Mouse (Mus musculus): ENCODE data around the gene Ubl3. TPM values are rescaled to one million over a fixed set of nuclear protein-coding genes. Genes with fewer than 3 reads are reported as not detected.

Ubl3 gene
- polyA plus RNA-seq, 1 experiment: 19.1 TPM

DNA sequence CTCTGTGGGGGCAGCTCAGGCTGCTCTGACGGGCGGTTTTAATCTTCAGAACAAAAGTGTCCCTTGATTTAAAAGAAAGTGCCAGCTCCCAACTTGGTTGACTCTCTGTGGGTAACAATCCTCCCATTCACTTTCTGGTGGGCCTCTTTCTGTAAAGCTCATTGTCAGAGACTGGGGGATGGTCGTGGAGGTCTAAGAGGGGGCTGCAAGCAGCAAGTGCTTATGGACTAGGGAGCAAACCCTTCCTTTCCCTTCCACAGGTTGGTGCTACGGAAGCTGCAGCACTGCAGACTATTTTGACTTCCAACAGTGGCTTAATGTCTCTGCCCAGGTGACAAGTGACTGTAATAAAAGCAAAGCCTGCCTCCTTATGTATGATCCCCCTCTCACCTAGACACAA lies 41.0 kb upstream of the Ubl3 start:
- Histone ChIP-seq H3K79me2 (ENCODE audit: control insufficient read depth, insufficient read depth) (no peaks in the 10 kb centered on the region), H3ac (ENCODE audit: control insufficient read depth, insufficient read length, low read depth) (no peak overlapping the region), H3K27me3 (ENCODE audit: control insufficient read depth, insufficient read depth, insufficient read length) (no peaks in the 10 kb centered on the region), H3K79me3 (ENCODE audit: low read depth) (no peaks in the 10 kb centered on the region), H3K4me3 (ENCODE audit: insufficient read depth, poor library complexity, severe bottlenecking) (no peak overlapping the region), H3K36me3 (ENCODE audit: control insufficient read depth, insufficient read depth) (no peaks in the 10 kb centered on the region)
- TF ChIP-seq CEBPB (IDR thresholded peaks at IDR 0.05; ENCODE audit: low read depth) (no peak), FOSL1 (IDR thresholded peaks at IDR 0.05; ENCODE audit: insufficient read depth, low read length, poor library complexity, severe bottlenecking) (no peak), USF1 (IDR thresholded peaks at IDR 0.05; ENCODE audit: low read depth) (no peak), MYOD1 (IDR thresholded peaks at IDR 0.05; ENCODE audit: control insufficient read depth, insufficient read length, low read depth) (no peak), CTCF (IDR thresholded peaks at IDR 0.05; ENCODE audit: control insufficient read depth, insufficient read depth, insufficient read length) (no peak), MAX (IDR thresholded peaks at IDR 0.05) (no peak), MYOG (IDR thresholded peaks at IDR 0.05; ENCODE audit: control insufficient read depth, extremely low read depth, insufficient read length) (no peak)

DNA sequence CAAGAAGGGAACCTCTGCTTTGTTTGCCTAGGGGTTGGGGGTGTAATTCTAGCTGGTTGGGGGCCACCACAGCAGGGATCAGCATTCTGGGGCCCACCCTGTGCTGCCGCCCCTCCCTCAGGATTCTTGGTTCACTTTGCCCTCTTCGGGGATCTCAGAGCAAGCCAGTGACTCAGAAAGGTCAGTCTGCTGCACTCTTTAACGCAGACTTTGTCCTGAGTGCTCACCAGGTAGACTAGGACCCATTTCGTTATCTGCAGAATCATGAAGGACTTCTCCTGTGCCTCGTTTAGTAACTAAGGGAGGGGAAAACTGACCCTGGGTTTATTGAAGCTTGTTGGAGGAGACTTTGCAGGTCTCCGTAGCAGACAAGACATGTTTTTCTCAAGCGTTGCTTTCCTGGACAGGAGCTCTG lies 38.9 kb upstream of the Ubl3 start:
- H3K79me2 ChIP-seq (ENCODE audit: control insufficient read depth, insufficient read depth): no peaks in the 10 kb centered on the region
- H3ac ChIP-seq (ENCODE audit: control insufficient read depth, insufficient read length, low read depth): no peak overlapping the region
- no peaks in the 10 kb centered on the region for H3K79me3 ChIP-seq (ENCODE audit: low read depth)
- no peak overlapping the region for H3K4me3 ChIP-seq (ENCODE audit: insufficient read depth, poor library complexity, severe bottlenecking)
- no peak for TF ChIP-seq MAX (IDR thresholded peaks at IDR 0.05)
- no peak for TF ChIP-seq FOSL1 (IDR thresholded peaks at IDR 0.05; ENCODE audit: insufficient read depth, low read length, poor library complexity, severe bottlenecking)
- no peak for TF ChIP-seq CEBPB (IDR thresholded peaks at IDR 0.05; ENCODE audit: low read depth)
- no peak for TF ChIP-seq CTCF (IDR thresholded peaks at IDR 0.05; ENCODE audit: control insufficient read depth, insufficient read depth, insufficient read length)
- no peak for TF ChIP-seq MYOD1 (IDR thresholded peaks at IDR 0.05; ENCODE audit: control insufficient read depth, insufficient read length, low read depth)
- no peaks in the 10 kb centered on the region for H3K27me3 ChIP-seq (ENCODE audit: control insufficient read depth, insufficient read depth, insufficient read length)
- H3K36me3 ChIP-seq (ENCODE audit: control insufficient read depth, insufficient read depth): no peaks in the 10 kb centered on the region

DNA sequence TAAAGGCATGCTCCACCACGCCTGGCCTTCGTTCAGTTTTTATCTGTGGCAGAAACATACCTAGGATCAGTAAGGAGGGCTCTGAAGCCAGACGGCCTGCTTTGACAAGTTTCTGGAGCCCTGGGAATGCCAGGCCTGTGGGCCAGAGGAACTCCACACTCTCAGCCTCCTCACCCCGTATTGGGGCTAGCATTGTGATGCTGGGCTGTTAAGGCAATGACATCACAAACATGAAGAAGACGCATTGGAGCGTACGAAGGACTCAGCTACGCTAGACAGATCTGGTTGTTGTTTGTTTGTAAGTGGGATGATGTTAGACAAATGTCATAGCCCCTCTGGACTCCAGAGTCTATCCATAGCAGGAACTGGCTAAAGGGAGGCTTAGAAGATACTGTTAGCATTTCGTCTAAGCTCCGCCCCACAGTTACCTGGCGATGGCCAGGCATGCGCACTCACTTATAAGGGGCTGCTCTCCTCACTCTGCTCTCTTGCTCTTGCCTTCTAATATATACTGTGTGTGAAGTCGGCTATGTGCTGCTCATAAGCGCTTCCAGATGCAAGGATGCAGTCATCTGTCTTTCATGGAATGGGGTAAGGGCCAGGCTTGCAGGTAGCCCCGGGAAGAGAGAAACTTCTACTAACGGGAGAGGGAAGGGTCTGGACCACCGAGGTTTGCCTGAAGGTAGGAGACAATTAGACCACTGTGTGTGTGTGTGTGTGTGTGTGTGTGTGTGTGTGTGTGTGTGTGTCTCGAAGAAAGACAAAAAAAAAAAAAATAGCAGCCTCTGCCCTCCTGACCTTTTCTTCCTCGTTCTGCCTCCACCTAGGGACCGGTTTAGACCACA lies 38.2 kb upstream of the Ubl3 start:
- H3K36me3 ChIP-seq (ENCODE audit: control insufficient read depth, insufficient read depth): no peaks in the 10 kb centered on the region
- H3ac ChIP-seq (ENCODE audit: control insufficient read depth, insufficient read length, low read depth): no peak overlapping the region
- H3K79me2 ChIP-seq (ENCODE audit: control insufficient read depth, insufficient read depth): no peaks in the 10 kb centered on the region
- no peaks in the 10 kb centered on the region for H3K79me3 ChIP-seq (ENCODE audit: low read depth)
- no peaks in the 10 kb centered on the region for H3K27me3 ChIP-seq (ENCODE audit: control insufficient read depth, insufficient read depth, insufficient read length)
- TF ChIP-seq FOSL1 (IDR thresholded peaks at IDR 0.05; ENCODE audit: insufficient read depth, low read length, poor library complexity, severe bottlenecking): no peak
- TF ChIP-seq CTCF (IDR thresholded peaks at IDR 0.05; ENCODE audit: control insufficient read depth, insufficient read depth, insufficient read length): no peak
- TF ChIP-seq MYOD1 (IDR thresholded peaks at IDR 0.05; ENCODE audit: control insufficient read depth, insufficient read length, low read depth): no peak
- TF ChIP-seq USF1 (IDR thresholded peaks at IDR 0.05; ENCODE audit: low read depth): no peak
- no peak for TF ChIP-seq CEBPB (IDR thresholded peaks at IDR 0.05; ENCODE audit: low read depth)
- no peak for TF ChIP-seq MAX (IDR thresholded peaks at IDR 0.05)
- no peak for TF ChIP-seq MYOG (IDR thresholded peaks at IDR 0.05; ENCODE audit: control insufficient read depth, extremely low read depth, insufficient read length)
- H3K4me3 ChIP-seq (ENCODE audit: insufficient read depth, poor library complexity, severe bottlenecking): no peak overlapping the region

GRCm38 (mm10) chr5:148588987-148589386 lies 36.4 kb upstream of the Ubl3 start:
- H3K79me2 ChIP-seq (ENCODE audit: control insufficient read depth, insufficient read depth): no peaks in the 10 kb centered on the region
- no peaks in the 10 kb centered on the region for H3K36me3 ChIP-seq (ENCODE audit: control insufficient read depth, insufficient read depth)
- H3K27me3 ChIP-seq (ENCODE audit: control insufficient read depth, insufficient read depth, insufficient read length): no peaks in the 10 kb centered on the region
- no peak overlapping the region for H3K4me3 ChIP-seq (ENCODE audit: insufficient read depth, poor library complexity, severe bottlenecking)
- H3K79me3 ChIP-seq (ENCODE audit: low read depth): no peaks in the 10 kb centered on the region
- TF ChIP-seq FOSL1 (IDR thresholded peaks at IDR 0.05; ENCODE audit: insufficient read depth, low read length, poor library complexity, severe bottlenecking) (no peak), MYOG (IDR thresholded peaks at IDR 0.05; ENCODE audit: control insufficient read depth, extremely low read depth, insufficient read length) (no peak), USF1 (IDR thresholded peaks at IDR 0.05; ENCODE audit: low read depth) (no peak), CEBPB (IDR thresholded peaks at IDR 0.05; ENCODE audit: low read depth) (no peak), MAX (IDR thresholded peaks at IDR 0.05) (no peak), MYOD1 (IDR thresholded peaks at IDR 0.05; ENCODE audit: control insufficient read depth, insufficient read length, low read depth) (no peak), CTCF (IDR thresholded peaks at IDR 0.05; ENCODE audit: control insufficient read depth, insufficient read depth, insufficient read length) (no peak)
- no peak overlapping the region for H3ac ChIP-seq (ENCODE audit: control insufficient read depth, insufficient read length, low read depth)

- H3ac ChIP-seq (ENCODE audit: control insufficient read depth, insufficient read length, low read depth): no peak overlapping the region
- H3K4me3 ChIP-seq (ENCODE audit: insufficient read depth, poor library complexity, severe bottlenecking): no peak overlapping the region
- no peaks in the 10 kb centered on the region for H3K27me3 ChIP-seq (ENCODE audit: control insufficient read depth, insufficient read depth, insufficient read length)
- no peaks in the 10 kb centered on the region for H3K79me3 ChIP-seq (ENCODE audit: low read depth)
- no peaks in the 10 kb centered on the region for H3K79me2 ChIP-seq (ENCODE audit: control insufficient read depth, insufficient read depth)
- TF ChIP-seq FOSL1 (IDR thresholded peaks at IDR 0.05; ENCODE audit: insufficient read depth, low read length, poor library complexity, severe bottlenecking): no peak
- no peak for TF ChIP-seq MAX (IDR thresholded peaks at IDR 0.05)
- TF ChIP-seq CEBPB (IDR thresholded peaks at IDR 0.05; ENCODE audit: low read depth): no peak
- no peak for TF ChIP-seq MYOG (IDR thresholded peaks at IDR 0.05; ENCODE audit: control insufficient read depth, extremely low read depth, insufficient read length)
- no peak for TF ChIP-seq USF1 (IDR thresholded peaks at IDR 0.05; ENCODE audit: low read depth)
- no peak for TF ChIP-seq MYOD1 (IDR thresholded peaks at IDR 0.05; ENCODE audit: control insufficient read depth, insufficient read length, low read depth)
- no peak for TF ChIP-seq CTCF (IDR thresholded peaks at IDR 0.05; ENCODE audit: control insufficient read depth, insufficient read depth, insufficient read length)
- H3K36me3 ChIP-seq (ENCODE audit: control insufficient read depth, insufficient read depth): no peaks in the 10 kb centered on the region
Measured at GRCm38 (mm10) chr5:148588142-148588650, 35.6 kb upstream of the Ubl3 start.

Measured in C2C12 (cell line).